9 mouse cellular contexts compared by ENCODE assay signal in genomic region chr15:11903196-11904042, GRCm38 (mm10). TPM values are rescaled to one million over a fixed set of nuclear protein-coding genes. Genes with fewer than 3 reads are reported as not detected.
DNase-seq lines count a peak whose midpoint lies in the region; ATAC-seq and TF ChIP-seq lines count a peak whose summit lies in the region.
"Had no signal": no experiment of that assay in that cellular context is flagged by ENCODE, and none has a peak within 500 bp of the region (broad histone marks: within the 10 kb centered on the region; RNA-seq: fewer than 3 reads in every experiment).

No protein-coding gene starts in this region.

- no peak for ATAC-seq in heart, embryonic 13.5 days (ENCODE audit: extremely low read depth, insufficient number of reproducible peaks, low FRiP score, low TSS enrichment)

- H3K36me3 ChIP-seq in heart, embryonic 13.5 days = no peaks in the 10 kb centered on the region

- peak overlapping the region; percentile 97 for H3K4me2 ChIP-seq in heart, embryonic 13.5 days

- H3K4me1 ChIP-seq in heart, embryonic 13.5 days = peaks cover 27% of the 10 kb centered on the region

- peak overlapping the region; percentile 86 for H3K9ac ChIP-seq in heart, embryonic 13.5 days

- no peak for DNase-seq in layer of hippocampus, adult 2 months (ENCODE audit: low spot score in 2 of 2)
- DNase-seq in layer of hippocampus, adult 11-12 months (ENCODE audit: low spot score) = no peak
- DNase-seq in kidney, postnatal 10 days = peak; percentile 66
- DNase-seq in lung, postnatal 36 days = peak; percentile 70
- DNase-seq in ovary, postnatal 10 days (ENCODE audit: low spot score) = no peak
- DNase-seq in urinary bladder, postnatal 14 days (ENCODE audit: low spot score) = no peak
- DNase-seq in spleen, adult 18-20 months = no peak

- H3K27ac ChIP-seq in layer of hippocampus, adult 2 months = peak overlapping the region; percentile 82
- H3K27ac ChIP-seq in heart, embryonic 13.5 days (replicated peaks) = peak overlapping the region; percentile 90

- WGBS in heart, embryonic 13.5 days = 5% methylated on average over 34 of the region's 34 CpGs

- peaks cover 7% of the 10 kb centered on the region; the same call in 1 of the 2 replicates for H3K27me3 ChIP-seq in heart, embryonic 13.5 days (replicated peaks)
- H3K27me3 ChIP-seq: CH12.LX had no signal

- no peaks in the 10 kb centered on the region for H3K9me3 ChIP-seq in heart, embryonic 13.5 days

- TF ChIP-seq CTCF in layer of hippocampus, adult 2 months (conservative IDR thresholded peaks at IDR 0.05) = no peak

- peak overlapping the region; percentile 52 for H3K4me3 ChIP-seq in layer of hippocampus, adult 2 months
- H3K4me3 ChIP-seq in heart, embryonic 13.5 days = peak overlapping the region; percentile 75

RNA-seq across cellular contexts. Expression of gene Npr3, which starts 3.7 kb away (rescaled TPM):
- total RNA-seq in layer of hippocampus, adult 2 months (2021) = 10 to 100 TPM; 15.7 to 17.7 TPM
- 9.1 and 9.9 TPM in 2 replicates for polyA plus RNA-seq in heart, embryonic 13.5 days (2015; fragmentation: Nextera tagmentation; extraction: Ambion mirVana)
- total RNA-seq: CH12.LX had no signal

Comparison
In these comparisons a context has a peak if more than half of its experiments do, and no peak if none do; other contexts are left out.
1. DNase-seq: peak in kidney, postnatal 10 days (single experiment) and lung, postnatal 36 days (single experiment); none in layer of hippocampus, adult 2 months (0 of 2), layer of hippocampus, adult 11-12 months (single experiment), ovary, postnatal 10 days (single experiment), urinary bladder, postnatal 14 days (single experiment) and spleen, adult 18-20 months (0 of 2).